Mouse (Mus musculus) forebrain, embryonic 11.5 days (tissue): ENCODE measurements at regions not wholly inside any gene's neighbourhood (a gene's known extent, or its start where the extent isn't known, plus 50 kb on each side); places are given as distances from the start of the nearest gene placed in this dataset.

Experiments
- ATAC-seq: fragments of 200-750 bp; cut with Nextera tagmentation; replicated peaks from 2 replicates; pipeline ENCODE4 v1.8.0; 2017; ENCODE audit warnings: moderate TSS enrichment; ENCODE audit not compliant: low FRiP score
- DNase-seq: peaks from one replicate; pipeline ENCODE4 v3.0.0-alpha.2; 2017; ENCODE audit warnings: low spot score
- H3K27ac ChIP-seq: fragments of 300-500 bp; sonication (generic); 2 replicates; pipeline ENCODE4 v1.5.1; 2014; ENCODE audit warnings: low read depth, low read length
- H3K27me3 ChIP-seq: fragments of 300-500 bp; sonication (generic); 2 replicates; pipeline ENCODE4 v1.6.1; 2014; ENCODE audit warnings: mild to moderate bottlenecking, low read length, mixed read lengths; ENCODE audit not compliant: control insufficient read depth, insufficient read depth
- H3K36me3 ChIP-seq: fragments of 300-500 bp; sonication (generic); 2 replicates; pipeline ENCODE4 v1.6.1; 2014; ENCODE audit warnings: mild to moderate bottlenecking, low read length, moderate library complexity, mixed read lengths; ENCODE audit not compliant: control insufficient read depth, insufficient read depth
- H3K4me1 ChIP-seq: fragments of 300-500 bp; sonication (generic); replicated peaks from 2 replicates; pipeline ENCODE4 v1.6.1; 2014; ENCODE audit warnings: low read length, mixed read lengths; ENCODE audit not compliant: control insufficient read depth, insufficient read depth
- H3K4me2 ChIP-seq: fragments of 300-500 bp; sonication (generic); 2 replicates; pipeline ENCODE4 v1.6.1; 2014; ENCODE audit warnings: low read depth, mild to moderate bottlenecking, low read length, moderate library complexity, mixed read lengths; ENCODE audit not compliant: severe bottlenecking
- H3K4me3 ChIP-seq: fragments of 300-500 bp; sonication (generic); 2 replicates; pipeline ENCODE4 v1.5.1; 2014; ENCODE audit warnings: low read depth, low read length
- H3K9ac ChIP-seq: fragments of 300-500 bp; sonication (generic); 2 replicates; pipeline ENCODE4 v1.6.1; 2014; ENCODE audit warnings: low read length
- H3K9me3 ChIP-seq: fragments of 300-500 bp; sonication (generic); 2 replicates; pipeline ENCODE4 v1.6.1; 2016; ENCODE audit warnings: low read length, mixed read lengths; ENCODE audit not compliant: control insufficient read depth
- WGBS: fragments of 180-500 bp; shearing (Covaris S2); extraction: QIAGEN DNeasy Blood & Tissue Kit; methylation state at CpG from one replicate; pipeline ENCODE4 v1.1.7; 2014; 5-methylcytosine and 5-hydroxymethylcytosine counted together

DNA sequence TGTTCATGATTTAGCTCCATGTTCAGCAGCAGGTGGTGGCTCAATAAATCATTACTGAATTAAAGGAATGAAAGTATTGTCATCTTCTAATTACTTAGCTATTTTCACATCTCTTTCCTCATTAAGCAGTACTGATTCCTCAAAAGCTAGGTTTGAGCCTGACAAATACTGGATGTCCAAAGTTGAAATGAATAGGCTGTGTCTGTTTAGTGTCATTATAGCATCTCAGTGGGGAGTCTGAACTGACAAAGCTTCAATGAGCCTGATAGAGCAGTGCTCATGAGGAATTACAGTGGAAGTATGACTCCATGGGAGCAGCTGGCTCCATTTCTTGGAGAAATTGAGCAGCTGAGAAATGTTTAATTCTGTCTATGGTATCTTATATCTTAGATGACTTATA is 1646.7 kb upstream of the Cntnap5a start:
- no peak for DNase-seq
- H3K4me3 ChIP-seq, result no peak overlapping the region

DNA sequence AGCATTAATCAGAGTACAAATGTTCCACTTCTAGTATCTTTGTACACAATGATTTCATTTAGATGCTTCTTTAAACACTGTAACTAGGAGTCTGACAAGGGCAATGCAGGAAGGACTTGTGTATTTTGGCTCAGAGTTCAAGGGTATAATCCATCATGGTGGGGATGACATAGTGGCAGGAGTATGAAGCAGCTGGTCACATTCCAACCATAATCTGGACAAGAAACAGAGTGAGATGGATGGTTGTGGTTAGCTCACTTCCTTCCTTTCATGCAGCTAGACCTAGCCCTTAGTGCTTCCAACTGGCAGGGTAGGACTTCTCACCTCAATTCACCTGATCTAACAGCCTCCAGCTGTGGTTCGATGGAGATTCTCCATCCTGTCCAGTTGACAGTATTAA is 1645.2 kb upstream of the Cntnap5a start:
- no peaks in the 10 kb centered on the region for H3K27me3 ChIP-seq
- H3K9ac ChIP-seq, result no peak overlapping the region
- no peak overlapping the region for H3K27ac ChIP-seq
- H3K4me1 ChIP-seq, result no peaks in the 10 kb centered on the region
- H3K9me3 ChIP-seq, result no peaks in the 10 kb centered on the region
- no peak for ATAC-seq
- H3K36me3 ChIP-seq, result no peaks in the 10 kb centered on the region
- no peak for DNase-seq
- 94% methylated on average over 1 of the region's 1 CpGs for WGBS
- H3K4me2 ChIP-seq, result no peak overlapping the region
- no peak overlapping the region for H3K4me3 ChIP-seq

More for the DNA sequence above, 1646.7 kb upstream of the Cntnap5a start:
- Histone ChIP-seq H3K9me3 (no peaks in the 10 kb centered on the region), H3K4me2 (no peak overlapping the region), H3K36me3 (no peaks in the 10 kb centered on the region), H3K9ac (no peak overlapping the region), H3K27ac (no peak overlapping the region), H3K4me1 (no peaks in the 10 kb centered on the region), H3K27me3 (no peaks in the 10 kb centered on the region)
- peak; percentile 65 for ATAC-seq

- no peaks in the 10 kb centered on the region for H3K27me3 ChIP-seq
- H3K27ac ChIP-seq, result no peak overlapping the region
- WGBS, result 89% methylated on average over 2 of the region's 2 CpGs
- no peak overlapping the region for H3K4me2 ChIP-seq
- no peaks in the 10 kb centered on the region for H3K36me3 ChIP-seq
- no peaks in the 10 kb centered on the region for H3K9me3 ChIP-seq
- ATAC-seq, result no peak
- no peak overlapping the region for H3K9ac ChIP-seq
- H3K4me3 ChIP-seq, result no peak overlapping the region
- no peaks in the 10 kb centered on the region for H3K4me1 ChIP-seq
- DNase-seq, result no peak
Measured at GRCm38 (mm10) chr1:114063097-114063496, 1621.5 kb upstream of the Cntnap5a start.

DNA sequence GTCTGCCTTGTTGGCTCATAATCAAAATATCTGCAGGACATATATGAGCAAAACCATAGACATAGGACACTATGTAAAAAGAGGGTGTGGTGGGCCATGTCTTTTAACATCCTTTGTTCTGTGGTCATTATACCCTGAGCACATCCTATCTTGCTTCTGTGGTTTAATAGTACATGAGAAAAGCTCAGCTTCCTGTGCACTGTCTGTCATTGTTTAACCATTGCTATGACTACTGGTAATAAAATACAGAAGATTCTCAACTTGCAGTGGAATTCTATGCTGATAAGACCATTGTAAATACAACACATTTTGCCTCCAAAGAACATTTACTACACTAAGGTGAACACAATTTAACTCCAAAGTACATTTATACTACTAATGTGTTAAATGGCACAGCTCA is 1610.0 kb upstream of the Cntnap5a start:
- H3K27me3 ChIP-seq, result no peaks in the 10 kb centered on the region
- no peak for DNase-seq
- H3K4me2 ChIP-seq, result no peak overlapping the region
- no peak for ATAC-seq
- H3K9ac ChIP-seq, result no peak overlapping the region
- H3K4me1 ChIP-seq, result no peaks in the 10 kb centered on the region
- H3K4me3 ChIP-seq, result no peak overlapping the region
- no peak overlapping the region for H3K27ac ChIP-seq
- H3K36me3 ChIP-seq, result no peaks in the 10 kb centered on the region
- H3K9me3 ChIP-seq, result no peaks in the 10 kb centered on the region
